Mouse (Mus musculus) olfactory bulb, adult 2 months (tissue): Measurements from ENCODE around the gene Abcg3. TPM values are rescaled to one million over a fixed set of nuclear protein-coding genes. Genes with fewer than 3 reads are reported as not detected.

Experiments
- H3K27ac ChIP-seq: fragments of 200-500 bp; 2 replicates; pipeline ENCODE4 v1.5.1; 2012; ENCODE audit warnings: low read depth, low read length; ENCODE audit not compliant: insufficient read depth
- H3K4me1 ChIP-seq: fragments of 200-500 bp; 2 replicates; pipeline ENCODE4 v1.6.1; 2012; ENCODE audit warnings: low read length; ENCODE audit not compliant: control insufficient read depth, insufficient read depth
- H3K4me3 ChIP-seq: fragments of 200-500 bp; 2 replicates; pipeline ENCODE4 v1.5.1; 2012; ENCODE audit warnings: mild to moderate bottlenecking, low read depth, low read length, moderate library complexity; ENCODE audit not compliant: insufficient read depth
- CTCF ChIP-seq: fragments of 200-500 bp; IDR thresholded peaks from 2 replicates; pipeline ENCODE4 v1.5.1; 2012; ENCODE audit warnings: low read depth, mild to moderate bottlenecking, low read length, moderate library complexity; ENCODE audit not compliant: insufficient read depth
- POLR2A ChIP-seq: fragments of 200-500 bp; IDR thresholded peaks from 2 replicates; pipeline ENCODE4 v1.6.1; 2012; ENCODE audit warnings: mild to moderate bottlenecking, low read depth, low read length, moderate library complexity; ENCODE audit not compliant: insufficient read depth
- WGBS: fragments of 180-500 bp; shearing (Covaris S2); methylation state at CpG from one replicate; pipeline ENCODE4 v1.1.7; 2018; 5-methylcytosine and 5-hydroxymethylcytosine counted together
- polyA plus RNA-seq: library from polyadenylated mRNA; stranded (reverse); fragments of >200 nt; gene quantifications from 2 replicates; pipeline ENCODE4 v1.2.4, GENCODE M21; 2012; ENCODE audit warnings: low replicate concordance; ENCODE audit not compliant: missing spikeins, insufficient read depth, insufficient read length

The Abcg3 gene
- polyA plus RNA-seq = not detected in 2 replicates

DNA sequence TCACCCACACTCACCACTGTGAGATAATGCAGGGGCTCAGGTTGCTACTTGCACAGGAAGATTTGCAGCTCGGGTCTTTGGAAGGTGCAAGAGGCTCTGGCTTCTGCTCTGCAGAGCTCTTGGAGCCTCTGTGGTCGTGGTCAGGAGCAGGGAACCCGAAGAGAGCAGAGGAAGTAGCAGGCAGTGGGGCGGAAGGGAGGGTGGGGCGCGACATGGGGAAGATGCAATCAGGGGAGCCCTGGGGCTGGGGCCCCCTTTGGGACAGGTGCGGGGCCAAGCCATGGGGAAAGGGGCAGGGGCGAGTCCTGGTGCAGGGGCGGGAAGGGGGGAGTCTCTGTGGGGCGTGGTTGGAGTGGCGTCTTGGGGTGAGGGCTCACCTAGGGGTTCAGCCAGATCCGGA is at the start of gene Abcg3:
TSS of gene Abcg3 (minus strand) at position 184 of the 400 bp plus-strand sequence.
- 37% methylated on average over 12 of the region's 12 CpGs for WGBS
- no peak within 1 kb of the TSS for H3K27ac ChIP-seq
- H3K4me3 ChIP-seq = no peak within 1 kb of the TSS; the same call in 1 of the 2 replicates
- H3K4me1 ChIP-seq = peaks cover 4% of the 10 kb centered on the region; the same call in 1 of the 2 replicates
- TF ChIP-seq CTCF (no peak), POLR2A (no peak)

DNA sequence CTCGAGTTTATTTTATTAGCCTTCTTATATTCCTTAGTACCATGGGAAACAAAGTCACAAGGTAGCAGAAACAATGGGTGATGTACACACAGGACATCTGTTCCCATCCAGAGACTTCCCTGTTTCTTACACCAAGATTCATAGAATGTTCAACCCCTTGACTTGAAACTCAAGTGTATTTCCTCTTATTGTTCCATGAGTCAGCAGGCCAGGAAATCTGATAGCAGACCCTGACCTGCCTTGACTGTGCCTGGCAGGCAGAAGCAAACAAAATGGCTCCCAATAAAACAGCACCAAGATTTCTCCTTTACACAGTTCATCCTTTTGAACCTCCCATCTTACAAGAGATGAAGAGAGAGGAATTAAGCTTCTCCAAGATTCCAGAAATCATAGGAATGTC is 30.0 kb upstream of the Abcg3 start:
- 86% methylated on average over 1 of the region's 1 CpGs for WGBS
- Histone ChIP-seq H3K4me3 (no peak overlapping the region), H3K27ac (no peak overlapping the region), H3K4me1 (no peaks in the 10 kb centered on the region)
- no peak for TF ChIP-seq CTCF
- no peak for TF ChIP-seq POLR2A

DNA sequence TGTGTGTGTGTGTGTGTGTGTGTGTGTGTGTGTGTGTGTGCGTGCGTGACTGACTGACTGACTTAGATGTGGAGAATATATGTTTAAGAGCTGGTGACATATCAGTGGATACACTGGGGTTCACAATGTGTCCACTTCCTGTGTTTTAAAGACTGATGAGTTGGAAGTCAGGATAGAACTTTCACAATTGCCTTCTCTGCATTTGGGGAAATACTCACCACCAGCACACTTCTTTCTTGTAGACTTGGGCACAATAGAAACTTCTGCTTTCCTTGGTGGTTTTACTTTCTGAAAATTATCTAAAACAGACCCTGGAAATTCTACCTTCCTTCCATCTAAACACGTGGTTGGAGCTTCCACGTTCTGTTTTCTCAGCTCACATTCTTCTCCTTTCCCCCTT is 29.1 kb upstream of the Abcg3 start:
- no peak overlapping the region for H3K27ac ChIP-seq
- H3K4me3 ChIP-seq = no peak overlapping the region
- H3K4me1 ChIP-seq = no peaks in the 10 kb centered on the region
- TF ChIP-seq POLR2A (no peak), CTCF (no peak)
- WGBS = 83% methylated on average over 4 of the region's 4 CpGs

DNA sequence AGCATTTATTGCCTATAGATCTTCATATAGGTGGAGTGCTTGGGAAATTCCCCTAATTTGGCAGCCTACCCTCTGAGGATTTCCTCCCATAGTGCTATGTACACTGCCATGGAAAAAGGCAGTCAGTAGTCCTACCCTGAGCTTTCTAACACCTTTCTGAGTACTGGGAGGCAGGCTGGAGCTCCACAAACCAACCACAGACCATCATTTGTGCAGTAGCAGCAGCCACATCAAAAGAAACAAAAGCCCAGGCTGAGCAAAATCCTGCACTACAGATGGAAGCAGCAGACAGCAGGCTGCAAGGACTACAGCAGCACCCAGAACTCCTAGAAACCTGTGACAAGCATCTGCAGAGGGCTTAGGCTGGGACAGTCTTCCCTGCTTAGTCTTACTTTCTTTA is 27.9 kb upstream of the Abcg3 start:
- no peak for TF ChIP-seq POLR2A
- no peak for TF ChIP-seq CTCF
- Histone ChIP-seq H3K4me1 (no peaks in the 10 kb centered on the region), H3K27ac (no peak overlapping the region), H3K4me3 (no peak overlapping the region)

DNA sequence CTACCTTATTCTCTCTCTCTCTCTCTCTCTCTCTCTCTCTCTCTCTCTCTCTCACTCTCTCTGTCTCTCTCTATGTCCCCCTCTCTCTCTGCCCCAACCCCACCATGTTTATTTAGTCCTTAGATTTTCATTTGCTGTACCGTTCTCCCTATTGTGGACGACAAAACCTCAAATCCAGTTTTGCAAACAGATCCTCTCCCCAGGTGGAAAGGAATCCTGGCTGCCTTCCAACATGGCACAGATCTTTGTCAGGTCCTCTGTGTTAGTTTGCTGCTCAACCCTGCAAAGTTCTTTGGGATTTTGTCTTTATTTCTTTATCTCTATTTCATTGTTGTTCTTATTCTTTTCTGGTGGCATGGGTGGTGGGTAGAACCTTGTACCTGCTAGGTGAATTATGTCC is 6.9 kb upstream of the Abcg3 start:
- no peaks in the 10 kb centered on the region for H3K4me1 ChIP-seq
- WGBS = 75% methylated on average over 2 of the region's 2 CpGs
- TF ChIP-seq POLR2A (no peak), CTCF (no peak)
- no peak overlapping the region for H3K4me3 ChIP-seq
- H3K27ac ChIP-seq = no peak overlapping the region

DNA sequence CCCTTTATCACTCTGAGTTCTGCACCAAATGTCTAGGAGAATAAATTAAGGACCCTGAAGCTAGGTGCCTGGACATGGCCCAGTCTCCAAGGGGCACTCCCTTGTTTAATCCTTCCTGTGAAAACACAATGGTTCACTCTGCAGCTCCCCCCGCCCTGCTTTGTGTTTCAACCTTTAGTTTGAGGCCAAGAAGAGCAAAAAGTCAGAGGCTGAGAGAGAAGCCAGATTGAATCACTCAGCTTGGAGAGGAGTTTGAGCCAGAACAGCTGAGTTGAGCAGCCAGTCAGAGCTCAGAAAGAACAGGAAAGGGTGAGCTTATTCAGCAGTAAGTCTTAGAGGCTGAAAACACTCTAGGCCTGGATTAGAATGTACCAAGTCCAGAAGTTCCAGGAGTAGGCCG is 5.5 kb upstream of the Abcg3 start:
- TF ChIP-seq CTCF = no peak
- no peak for TF ChIP-seq POLR2A
- H3K4me1 ChIP-seq = no peaks in the 10 kb centered on the region
- WGBS = 59% methylated on average over 2 of the region's 2 CpGs
- H3K4me3 ChIP-seq = no peak overlapping the region
- H3K27ac ChIP-seq = no peak overlapping the region

DNA sequence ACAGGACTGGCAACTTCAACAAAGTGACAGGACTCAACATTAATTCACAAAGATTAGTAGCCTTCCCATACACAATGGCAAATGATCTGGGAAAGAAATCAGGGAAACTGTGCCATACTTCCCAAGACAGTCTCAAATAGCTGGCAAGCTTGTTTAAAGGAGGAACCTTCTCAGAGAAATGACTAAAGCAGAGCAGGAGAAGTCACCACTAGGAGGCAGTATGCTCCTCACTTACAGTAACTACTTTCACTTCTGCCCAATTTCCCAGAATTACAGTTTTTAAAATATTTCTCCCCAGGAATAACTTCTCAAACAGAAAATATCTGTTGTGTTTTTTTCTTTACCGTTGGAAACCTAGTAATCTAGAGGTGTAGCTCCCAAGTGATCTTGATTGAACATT is 4.2 kb upstream of the Abcg3 start:
- Histone ChIP-seq H3K27ac (no peak overlapping the region), H3K4me1 (peaks cover 4% of the 10 kb centered on the region; the same call in 1 of the 2 replicates), H3K4me3 (no peak overlapping the region)
- 36% methylated on average over 1 of the region's 1 CpGs for WGBS
- no peak for TF ChIP-seq CTCF
- TF ChIP-seq POLR2A = no peak

DNA sequence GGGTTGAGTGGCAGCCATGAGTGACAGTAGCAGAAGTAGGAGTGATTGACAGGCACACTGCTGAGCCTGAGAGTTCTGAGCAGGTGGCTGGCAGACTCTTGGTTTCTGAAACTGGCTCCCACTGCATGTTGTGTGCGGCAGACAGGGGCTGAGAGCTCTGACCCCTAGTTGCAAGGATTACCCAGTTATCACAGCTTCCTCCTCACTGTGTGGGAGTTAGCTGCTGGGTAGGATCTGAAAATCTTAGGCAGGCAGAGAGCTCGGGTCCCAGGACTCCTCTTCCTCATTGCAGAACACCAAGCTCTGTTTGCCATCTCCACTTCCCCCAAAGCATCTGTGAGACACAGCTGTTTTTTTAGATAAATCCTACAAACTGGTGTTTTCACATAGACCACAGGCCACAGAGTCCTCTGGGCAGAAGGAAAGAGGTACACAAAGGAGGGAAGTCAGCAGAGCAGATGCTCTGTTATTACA is 3.4 kb downstream of the Abcg3 start:
- no peak overlapping the region for H3K4me3 ChIP-seq
- TF ChIP-seq CTCF (no peak), POLR2A (no peak)
- H3K27ac ChIP-seq = no peak overlapping the region
- H3K4me1 ChIP-seq = peaks cover 4% of the 10 kb centered on the region; the same call in 1 of the 2 replicates
- 64% methylated on average over 2 of the region's 2 CpGs for WGBS

DNA sequence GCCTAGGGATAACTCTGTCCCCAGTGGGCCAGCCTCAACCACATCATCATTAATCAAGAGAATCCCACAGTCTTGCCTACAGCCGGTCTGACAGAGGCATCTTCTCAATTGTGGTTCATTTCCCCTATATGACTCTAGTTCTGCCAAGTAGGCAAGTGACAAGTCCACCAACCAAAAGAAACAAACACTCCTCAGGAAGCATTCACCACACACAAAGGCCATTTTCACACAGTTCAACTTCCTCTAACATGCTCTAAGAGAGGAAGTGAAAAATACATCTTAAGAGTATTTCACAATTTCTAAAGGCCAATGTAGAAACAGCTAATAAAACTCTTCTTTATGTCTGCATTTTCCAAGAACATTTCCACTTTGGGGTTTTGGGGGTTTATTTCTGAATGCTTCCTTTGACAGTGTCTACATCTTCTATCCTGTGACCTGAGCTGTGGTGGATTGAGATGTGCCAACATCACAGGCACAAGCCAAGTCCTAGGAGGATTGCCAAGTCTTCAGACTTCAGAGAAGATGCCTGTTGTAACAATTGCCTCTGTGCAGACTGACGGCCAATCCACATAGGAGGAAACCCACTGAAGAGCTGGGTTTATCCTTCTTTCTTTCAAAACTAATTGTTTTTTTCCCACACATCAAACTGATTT is 24.3 kb downstream of the Abcg3 start:
- Histone ChIP-seq H3K4me1 (no peaks in the 10 kb centered on the region), H3K27ac (no peak overlapping the region), H3K4me3 (no peak overlapping the region)
- 76% methylated on average over 2 of the region's 2 CpGs for WGBS
- TF ChIP-seq CTCF (no peak), POLR2A (no peak)
